Mouse (Mus musculus): ENCODE results near the gene Cep350.

DNA sequence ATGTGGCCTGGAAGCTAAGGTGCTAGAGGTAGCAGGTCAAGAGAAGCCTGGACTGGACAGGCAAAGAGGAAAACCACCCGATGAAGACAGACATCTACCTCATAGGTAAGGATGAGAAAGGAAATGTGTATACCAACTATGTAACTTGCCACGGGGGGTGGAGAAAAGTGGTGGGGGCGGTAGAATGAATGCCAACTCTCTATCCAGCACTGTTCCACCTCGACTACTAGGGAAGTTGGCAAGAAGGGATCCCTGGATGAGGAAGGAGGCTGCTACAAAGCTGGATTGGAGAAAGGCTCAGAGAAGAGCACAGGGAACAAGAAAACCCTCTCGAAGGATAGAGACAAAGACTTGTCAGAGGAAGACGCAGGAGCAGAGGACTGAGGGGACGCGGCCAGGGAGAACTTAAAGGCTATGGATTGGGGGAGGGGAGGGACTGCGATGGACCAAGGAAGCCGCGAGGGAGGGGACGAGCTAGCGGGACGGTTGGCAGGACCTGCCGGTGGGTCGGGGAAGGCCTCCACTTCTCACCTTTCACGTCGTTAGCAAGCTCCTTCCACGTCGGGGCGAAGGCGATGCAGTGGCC is 161.0 kb downstream of the Cep350 start:
- TF ChIP-seq CTCF (IDR thresholded peaks at IDR 0.05; ENCODE audit: extremely low read depth, insufficient read depth, low read length), result no peak
- TF ChIP-seq POLR2A (IDR thresholded peaks at IDR 0.05; ENCODE audit: extremely low read depth, insufficient read depth, low read length), result no peak

Measured in cortical plate, adult 2 months (tissue).